Mouse (Mus musculus): ENCODE measurements around the gene Sgsh.
A peak's percentile ranks its signal among the peaks of the same experiment; 100 is the strongest.

DNA sequence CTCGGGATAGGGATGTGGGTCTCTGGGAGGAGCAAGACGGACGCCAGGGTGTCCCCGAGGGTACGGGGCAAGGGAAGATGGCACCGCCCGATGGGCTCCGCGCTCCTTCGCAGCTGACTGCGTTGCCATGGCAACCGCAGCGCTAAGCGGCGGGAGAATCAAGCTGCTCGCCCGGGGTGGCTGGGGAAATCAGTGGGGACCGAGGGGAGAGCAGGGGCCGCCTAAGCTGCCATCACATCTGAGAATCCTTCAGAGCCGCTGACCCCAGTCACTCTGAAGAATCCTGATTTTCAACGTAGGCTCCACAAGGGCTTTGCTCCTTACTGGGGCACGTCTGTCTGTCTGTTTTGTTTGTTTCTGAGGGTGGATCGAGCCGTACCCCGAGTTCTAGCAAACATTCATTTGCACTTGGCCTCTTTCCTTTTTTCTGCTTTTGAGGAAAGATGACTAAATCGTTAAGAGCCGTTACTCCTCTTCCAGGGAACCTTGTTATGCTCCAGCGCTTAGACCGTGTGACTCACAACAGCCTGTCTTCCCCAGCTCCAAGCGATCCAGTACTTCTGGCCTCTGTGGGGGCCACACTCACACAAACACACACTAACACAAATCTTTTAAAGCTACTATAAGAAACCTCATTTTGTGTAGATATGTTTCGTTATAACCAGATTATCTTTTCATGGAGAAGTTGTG is 54.9 kb downstream of the Sgsh start:
- TF ChIP-seq CTCF (IDR thresholded peaks at IDR 0.05; ENCODE audit: low read depth) (peak; percentile 49; the same call in 1 of the 2 replicates), EP300 (optimal IDR thresholded peaks at IDR 0.05) (no peak)
